Mouse (Mus musculus) embryonic facial prominence, embryonic 12.5 days (tissue): Measurements from ENCODE around the gene Hk1. TPM values are rescaled to one million over a fixed set of nuclear protein-coding genes. Genes with fewer than 3 reads are reported as not detected.
"Not testable (repeated sequence)": the region's sequence is repeated elsewhere in the genome, so short reads cannot be mapped to it uniquely, and the experiment has no call there.

Experiments used
- ATAC-seq: fragments of 200-750 bp; cut with Nextera tagmentation; 2 replicates; pipeline ENCODE4 v1.8.0; 2017; ENCODE audit not compliant: insufficient number of reproducible peaks, insufficient read depth, low FRiP score, low TSS enrichment
- H3K27ac ChIP-seq: fragments of 300-500 bp; sonication (generic); 2 replicates; pipeline ENCODE4 v1.5.1; 2016; ENCODE audit warnings: mild to moderate bottlenecking
- H3K27me3 ChIP-seq: fragments of 300-500 bp; sonication (generic); 2 replicates; pipeline ENCODE4 v1.6.1; 2016; ENCODE audit warnings: mild to moderate bottlenecking, moderate library complexity
- H3K36me3 ChIP-seq: fragments of 300-500 bp; sonication (generic); 2 replicates; pipeline ENCODE4 v1.6.1; 2016; ENCODE audit warnings: mild to moderate bottlenecking
- H3K4me1 ChIP-seq: fragments of 300-500 bp; sonication (generic); 2 replicates; pipeline ENCODE4 v1.6.1; 2016
- H3K4me2 ChIP-seq: fragments of 300-500 bp; sonication (generic); replicated peaks from 2 replicates; pipeline ENCODE4 v1.6.1; 2016; ENCODE audit warnings: mild to moderate bottlenecking, moderate library complexity
- H3K4me3 ChIP-seq: fragments of 300-500 bp; sonication (generic); 2 replicates; pipeline ENCODE4 v1.5.1; 2016; ENCODE audit warnings: mild to moderate bottlenecking
- H3K9ac ChIP-seq: fragments of 300-500 bp; sonication (generic); 2 replicates; pipeline ENCODE4 v1.6.1; 2016; ENCODE audit warnings: mild to moderate bottlenecking, moderate library complexity
- H3K9me3 ChIP-seq: fragments of 300-500 bp; sonication (generic); 2 replicates; pipeline ENCODE4 v1.6.1; 2016; ENCODE audit warnings: mild to moderate bottlenecking, moderate library complexity
- WGBS: fragments of 180-500 bp; shearing (Covaris S2); methylation state at CpG from one replicate; pipeline ENCODE4 v1.1.7; 2016; 5-methylcytosine and 5-hydroxymethylcytosine counted together
- polyA plus RNA-seq: library from polyadenylated mRNA; unstranded; fragments of >200 nt; fragmentation: Nextera tagmentation; extraction: Ambion mirVana; gene quantifications from 2 replicates; pipeline ENCODE4 v1.2.1, GENCODE M21; 2016

Gene Hk1
- polyA plus RNA-seq, 1 experiment from 2014 or later = 40.4 TPM

- Histone ChIP-seq H3K4me3 (no peak overlapping the region), H3K36me3 (0 out of 2 replicates have a peak, but pooled peaks cover 3% of the 10 kb centered on the region), H3K9me3 (no peaks in the 10 kb centered on the region), H3K27ac (no peak overlapping the region), H3K4me2 (no peak overlapping the region), H3K4me1 (peaks cover 7% of the 10 kb centered on the region; the same call in 1 of the 2 replicates), H3K27me3 (no peaks in the 10 kb centered on the region), H3K9ac (no peak overlapping the region)
- ATAC-seq = no peak
- 93% methylated on average over 9 of the region's 9 CpGs for WGBS
Measured at GRCm38 (mm10) chr10:62331296-62331695, 48.4 kb downstream of the Hk1 start.

DNA sequence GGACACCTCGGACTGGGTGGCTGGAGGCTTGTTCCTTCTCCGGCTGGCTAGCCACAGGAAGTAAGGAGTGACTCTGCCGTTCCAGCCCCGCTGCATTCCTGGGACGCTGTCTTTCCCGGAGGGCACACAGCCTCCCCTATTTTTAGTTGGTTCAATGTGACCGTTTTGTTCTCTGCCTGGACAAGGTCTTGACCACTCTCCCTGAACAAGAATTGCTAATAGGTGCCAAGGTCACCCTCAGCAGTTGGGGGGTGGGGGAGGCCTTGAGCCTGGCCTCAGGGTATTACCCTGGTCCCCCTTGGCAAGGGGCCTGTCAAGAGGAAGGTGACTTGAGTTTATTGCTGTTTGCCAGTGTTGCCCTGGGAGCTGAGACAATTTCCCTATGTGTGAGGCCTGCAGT lies 49.9 kb downstream of the Hk1 start:
- H3K27ac ChIP-seq = no peak overlapping the region
- H3K36me3 ChIP-seq = 0 out of 2 replicates have a peak, but pooled peaks cover 3% of the 10 kb centered on the region
- 44% methylated on average over 7 of the region's 7 CpGs for WGBS
- no peaks in the 10 kb centered on the region for H3K9me3 ChIP-seq
- no peaks in the 10 kb centered on the region for H3K27me3 ChIP-seq
- ATAC-seq = no peak
- H3K4me2 ChIP-seq = no peak overlapping the region
- peaks cover 3% of the 10 kb centered on the region; the same call in 1 of the 2 replicates for H3K4me1 ChIP-seq
- no peak overlapping the region for H3K9ac ChIP-seq
- no peak overlapping the region for H3K4me3 ChIP-seq

DNA sequence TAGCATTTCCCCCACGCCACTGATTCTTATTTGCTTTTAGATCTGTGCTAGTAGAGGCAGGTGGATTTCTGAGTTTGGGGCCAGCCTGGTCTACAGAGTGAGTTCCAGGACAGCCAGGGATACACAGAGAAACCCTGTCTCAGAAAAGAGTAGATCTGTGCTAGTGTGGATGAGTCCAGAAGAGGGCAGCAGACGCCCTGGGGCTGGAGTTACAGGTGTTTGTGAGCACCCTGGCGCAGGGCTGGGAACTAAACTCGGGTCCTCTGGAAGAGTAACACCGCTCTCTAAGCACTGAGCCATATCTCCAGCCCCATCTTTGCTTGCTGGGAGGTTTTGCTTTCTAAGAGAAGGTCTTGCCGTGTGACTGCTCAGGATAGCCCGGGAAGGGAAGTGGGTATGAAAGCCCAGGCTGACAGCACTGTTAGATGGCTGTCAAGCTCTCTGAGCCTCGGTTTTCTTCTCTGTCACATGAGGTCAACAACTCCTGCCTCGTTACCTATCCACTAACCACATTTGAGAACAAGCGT lies 50.8 kb downstream of the Hk1 start:
- no peak overlapping the region for H3K9ac ChIP-seq
- H3K4me3 ChIP-seq = no peak overlapping the region
- H3K27me3 ChIP-seq = no peaks in the 10 kb centered on the region
- H3K4me2 ChIP-seq = no peak overlapping the region
- H3K36me3 ChIP-seq = 0 out of 2 replicates have a peak, but pooled peaks cover 3% of the 10 kb centered on the region
- peaks cover 3% of the 10 kb centered on the region; the same call in 1 of the 2 replicates for H3K4me1 ChIP-seq
- no peaks in the 10 kb centered on the region for H3K9me3 ChIP-seq
- ATAC-seq = no peak
- WGBS = 89% methylated on average over 10 of the region's 10 CpGs
- H3K27ac ChIP-seq = no peak overlapping the region

GRCm38 (mm10) chr10:62327572-62328317 lies 52.0 kb downstream of the Hk1 start:
- Histone ChIP-seq H3K4me1 (peaks cover 3% of the 10 kb centered on the region; the same call in 1 of the 2 replicates), H3K27me3 (no peaks in the 10 kb centered on the region), H3K36me3 (0 out of 2 replicates have a peak, but pooled peaks cover 3% of the 10 kb centered on the region), H3K4me3 (no peak overlapping the region), H3K27ac (no peak overlapping the region), H3K9me3 (no peaks in the 10 kb centered on the region), H3K4me2 (no peak overlapping the region), H3K9ac (no peak overlapping the region)
- 59% methylated on average over 23 of the region's 23 CpGs for WGBS
- ATAC-seq = 0 out of 2 replicates have a peak, but pooled peaks have one; percentile 60

- H3K27ac ChIP-seq = no peak overlapping the region
- H3K9ac ChIP-seq = no peak overlapping the region
- no peaks in the 10 kb centered on the region for H3K27me3 ChIP-seq
- 71% methylated on average over 8 of the region's 8 CpGs for WGBS
- H3K4me1 ChIP-seq = peaks cover 3% of the 10 kb centered on the region; the same call in 1 of the 2 replicates
- H3K9me3 ChIP-seq = no peaks in the 10 kb centered on the region
- H3K4me3 ChIP-seq = no peak overlapping the region
- ATAC-seq = no peak; the same call in 1 of the 2 replicates
- H3K4me2 ChIP-seq = no peak overlapping the region
- H3K36me3 ChIP-seq = 0 out of 2 replicates have a peak, but pooled peaks cover 3% of the 10 kb centered on the region
Measured at GRCm38 (mm10) chr10:62326818-62327571, 52.7 kb downstream of the Hk1 start.

- Histone ChIP-seq H3K27ac (no peak overlapping the region), H3K36me3 (0 out of 2 replicates have a peak, but pooled peaks cover 3% of the 10 kb centered on the region), H3K4me1 (peaks cover 3% of the 10 kb centered on the region; the same call in 1 of the 2 replicates), H3K4me3 (no peak overlapping the region), H3K9ac (no peak overlapping the region), H3K9me3 (no peaks in the 10 kb centered on the region), H3K4me2 (no peak overlapping the region), H3K27me3 (no peaks in the 10 kb centered on the region)
- 91% methylated on average over 8 of the region's 8 CpGs for WGBS
- no peak for ATAC-seq
Measured at GRCm38 (mm10) chr10:62326002-62326401, 53.7 kb downstream of the Hk1 start.

DNA sequence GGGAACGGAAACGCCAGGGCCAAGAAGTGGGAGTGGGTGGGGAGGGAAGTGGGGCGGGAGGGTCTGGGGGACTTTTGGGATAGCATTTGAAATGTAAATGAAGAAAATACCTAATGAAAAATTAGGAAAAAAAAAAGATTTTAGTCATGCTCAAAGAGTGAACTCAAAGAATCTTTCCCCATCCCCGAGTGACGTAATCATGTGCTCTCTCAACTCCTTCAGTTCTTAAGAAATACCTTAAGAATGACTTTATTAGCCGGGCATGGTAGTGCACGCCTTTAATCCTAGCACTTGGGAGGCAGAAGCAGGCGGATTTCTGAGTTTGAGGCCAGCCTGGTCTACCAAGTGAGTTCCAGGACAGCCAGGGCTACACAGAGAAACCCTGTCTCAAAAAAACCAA lies 56.9 kb downstream of the Hk1 start:
- 80% methylated on average over 8 of the region's 8 CpGs for WGBS
- H3K9me3 ChIP-seq, H3K4me1 ChIP-seq, H3K4me2 ChIP-seq, H3K27ac ChIP-seq, H3K27me3 ChIP-seq, H3K9ac ChIP-seq, H3K36me3 ChIP-seq, ATAC-seq, H3K4me3 ChIP-seq: not testable (repeated sequence)

DNA sequence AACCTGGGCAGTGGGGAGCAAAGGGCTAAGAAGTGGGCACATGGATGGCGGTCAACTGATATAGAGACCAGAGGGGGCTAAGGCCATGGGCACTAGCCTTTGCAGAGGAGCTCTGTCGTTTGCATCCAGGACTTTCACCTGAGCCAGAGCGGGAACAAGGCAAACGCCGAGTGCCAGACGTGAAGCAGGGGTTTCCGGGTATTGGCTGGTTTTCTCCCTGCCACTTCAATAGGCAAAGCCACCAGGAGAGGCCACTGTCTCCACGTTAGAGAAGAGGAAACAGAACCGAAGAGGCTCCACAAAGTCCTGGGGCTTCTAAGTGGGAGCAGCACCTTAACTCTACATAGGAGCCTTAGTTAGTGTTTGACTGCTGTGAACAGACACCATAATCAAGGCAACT lies 58.3 kb downstream of the Hk1 start:
- H3K9ac ChIP-seq = no peak overlapping the region
- no peak overlapping the region for H3K27ac ChIP-seq
- ATAC-seq = no peak
- H3K4me2 ChIP-seq = no peak overlapping the region
- no peaks in the 10 kb centered on the region for H3K9me3 ChIP-seq
- no peaks in the 10 kb centered on the region for H3K4me1 ChIP-seq
- H3K36me3 ChIP-seq = no peaks in the 10 kb centered on the region
- 78% methylated on average over 9 of the region's 9 CpGs for WGBS
- H3K4me3 ChIP-seq = no peak overlapping the region
- H3K27me3 ChIP-seq = no peaks in the 10 kb centered on the region

- no peaks in the 10 kb centered on the region for H3K9me3 ChIP-seq
- no peak overlapping the region for H3K4me3 ChIP-seq
- H3K4me1 ChIP-seq = no peaks in the 10 kb centered on the region
- H3K36me3 ChIP-seq = no peaks in the 10 kb centered on the region
- WGBS = 84% methylated on average over 9 of the region's 9 CpGs
- H3K27ac ChIP-seq = no peak overlapping the region
- H3K9ac ChIP-seq = no peak overlapping the region
- H3K27me3 ChIP-seq = no peaks in the 10 kb centered on the region
- ATAC-seq = no peak
- no peak overlapping the region for H3K4me2 ChIP-seq
Measured at GRCm38 (mm10) chr10:62320402-62320978, 59.2 kb downstream of the Hk1 start.

- Histone ChIP-seq H3K36me3 (no peaks in the 10 kb centered on the region), H3K4me3 (no peak overlapping the region), H3K27ac (no peak overlapping the region), H3K4me1 (0 out of 2 replicates have a peak, but pooled peaks cover 3% of the 10 kb centered on the region), H3K4me2 (no peak overlapping the region), H3K9me3 (no peaks in the 10 kb centered on the region), H3K27me3 (no peaks in the 10 kb centered on the region), H3K9ac (no peak overlapping the region)
- 84% methylated on average over 7 of the region's 7 CpGs for WGBS
- ATAC-seq = no peak
Measured at GRCm38 (mm10) chr10:62319154-62319553, 60.6 kb downstream of the Hk1 start.

GRCm38 (mm10) chr10:62316467-62316866 lies 63.2 kb downstream of the Hk1 start:
- WGBS = 79% methylated on average over 8 of the region's 8 CpGs

More at GRCm38 (mm10) chr10:62316467-62316866, 63.2 kb downstream of the Hk1 start:
- Histone ChIP-seq H3K9me3 (no peaks in the 10 kb centered on the region), H3K4me3 (no peak overlapping the region), H3K27ac (no peak overlapping the region), H3K36me3 (no peaks in the 10 kb centered on the region), H3K9ac (no peak overlapping the region), H3K27me3 (no peaks in the 10 kb centered on the region), H3K4me1 (peaks cover 15% of the 10 kb centered on the region; the same call in 1 of the 2 replicates), H3K4me2 (no peak overlapping the region)
- ATAC-seq = no peak
